Mouse (Mus musculus): ENCODE measurements around the gene Hipk4. TPM values are rescaled to one million over a fixed set of nuclear protein-coding genes. Genes with fewer than 3 reads are reported as not detected.

Hipk4 gene
- total RNA-seq, 2 experiments from 2014 or later = 0.73 to 1.1 TPM

- DNase-seq (ENCODE audit: low spot score in 2 of 2) = no peak
Observed at GRCm38 (mm10) chr7:27580380-27581174, 57.5 kb downstream of the Hipk4 start.

Other genes starting within 250 kb of the Hipk4 start
- 100 to 1,000 TPM; 152 to 169 TPM for gene Ltbp4, start 185.6 kb upstream of the Hipk4 start, total RNA-seq (2021)
- gene Shkbp1, start 167.2 kb upstream of the Hipk4 start, total RNA-seq (2021) = 10 to 100 TPM; 11.0 to 11.5 TPM
- not detected for gene Gm20479, start 165.8 kb upstream of the Hipk4 start, total RNA-seq (2021)
- under 1 TPM; 0.21 to 0.34 TPM for gene Sptbn4, start 75.6 kb upstream of the Hipk4 start, total RNA-seq (2021)
- gene Blvrb, start 75.3 kb upstream of the Hipk4 start, total RNA-seq (2021) = 10 to 100 TPM; 29.0 to 36.5 TPM
- 10 to 100 TPM; 13.0 to 13.6 TPM for gene Sertad3, start 49.5 kb upstream of the Hipk4 start, total RNA-seq (2021)
- 10 to 100 TPM; 15.6 to 16.2 TPM for gene Sertad1, start 36.4 kb upstream of the Hipk4 start, total RNA-seq (2021)
- 10 to 100 TPM; 36.6 to 38.2 TPM for gene Prx, start 23.9 kb upstream of the Hipk4 start, total RNA-seq (2021)
- gene Pld3, start 30.0 kb downstream of the Hipk4 start, total RNA-seq (2021) = 10 to 100 TPM; 45.0 to 47.7 TPM
- 100 to 1,000 TPM; 100 to 115 TPM for gene 2310022A10Rik, start 30.0 kb downstream of the Hipk4 start, total RNA-seq (2021)
- gene Akt2, start 68.3 kb downstream of the Hipk4 start, total RNA-seq (2021) = 100 to 1,000 TPM; 183 to 188 TPM
- gene Ttc9b, start 130.6 kb downstream of the Hipk4 start, total RNA-seq (2021) = not detected
- 10 to 100 TPM; 19.2 to 20.0 TPM for gene Map3k10, start 151.3 kb downstream of the Hipk4 start, total RNA-seq (2021)
- gene Zfp607b, start 166.1 kb downstream of the Hipk4 start, total RNA-seq (2021) = 1 to 10 TPM; 1.4 to 2.1 TPM
- 10 to 100 TPM; 10.9 to 12.8 TPM for gene Zfp60, start 208.1 kb downstream of the Hipk4 start, total RNA-seq (2021)

All from gastrocnemius, postnatal 4 days (tissue).